Mouse (Mus musculus) kidney, embryonic 15.5 days (tissue): ENCODE measurements around the gene Nelfe. TPM values are rescaled to one million over a fixed set of nuclear protein-coding genes. Genes with fewer than 3 reads are reported as not detected.
"Not testable (repeated sequence)": the region's sequence is repeated elsewhere in the genome, so short reads cannot be mapped to it uniquely, and the experiment has no call there.

ENCODE experiments used
- ATAC-seq: fragments of 200-750 bp; cut with Nextera tagmentation; replicated peaks from 2 replicates; pipeline ENCODE4 v1.8.0; 2017; ENCODE audit warnings: moderate TSS enrichment; ENCODE audit not compliant: low FRiP score
- H3K27ac ChIP-seq: fragments of 300-500 bp; sonication (generic); 2 replicates; pipeline ENCODE4 v1.5.1; 2015; ENCODE audit warnings: mild to moderate bottlenecking, inconsistent platforms
- H3K27me3 ChIP-seq: fragments of 300-500 bp; sonication (generic); 2 replicates; pipeline ENCODE4 v1.6.1; 2015; ENCODE audit warnings: inconsistent platforms
- H3K36me3 ChIP-seq: fragments of 300-500 bp; sonication (generic); 2 replicates; pipeline ENCODE4 v1.6.1; 2015; ENCODE audit warnings: inconsistent platforms
- H3K4me1 ChIP-seq: fragments of 300-500 bp; sonication (generic); 2 replicates; pipeline ENCODE4 v1.6.1; 2015; ENCODE audit warnings: inconsistent platforms
- H3K4me2 ChIP-seq: fragments of 300-500 bp; sonication (generic); 2 replicates; pipeline ENCODE4 v1.6.1; 2015; ENCODE audit warnings: moderate library complexity, mild to moderate bottlenecking, inconsistent platforms
- H3K4me3 ChIP-seq: fragments of 300-500 bp; sonication (generic); replicated peaks from 2 replicates; pipeline ENCODE4 v1.5.1; 2015; ENCODE audit warnings: mild to moderate bottlenecking, inconsistent platforms
- H3K9ac ChIP-seq: fragments of 300-500 bp; sonication (generic); 2 replicates; pipeline ENCODE4 v1.6.1; 2015; ENCODE audit warnings: mild to moderate bottlenecking, inconsistent platforms
- H3K9me3 ChIP-seq: fragments of 300-500 bp; sonication (generic); replicated peaks from 2 replicates; pipeline ENCODE4 v1.6.1; 2016; ENCODE audit warnings: inconsistent platforms
- WGBS: fragments of 180-500 bp; shearing (Covaris S2); methylation state at CpG from one replicate; pipeline ENCODE4 v1.1.7; 2015; ENCODE audit warnings: mixed read lengths; 5-methylcytosine and 5-hydroxymethylcytosine counted together
- polyA plus RNA-seq: library from polyadenylated mRNA; unstranded; fragments of >200 nt; fragmentation: Nextera tagmentation; extraction: Ambion mirVana; gene quantifications from 2 replicates; pipeline ENCODE4 v1.2.1, GENCODE M21; 2015

Nelfe gene
- polyA plus RNA-seq: 101 and 116 TPM in 2 replicates

GRCm38 (mm10) chr17:34849722-34850516 is at the start of gene Nelfe, which contains the start of gene Skiv2l:
Nelfe (plus strand) TSS chr17:34850391.
Skiv2l (minus strand) TSS chr17:34850210.
- Histone ChIP-seq H3K9me3 (no peaks in the 10 kb centered on the region), H3K27me3 (no peaks in the 10 kb centered on the region), H3K4me1 (peaks cover 25% of the 10 kb centered on the region), H3K27ac (peak within 1 kb of the TSS; percentile 69), H3K36me3 (peaks cover 68% of the 10 kb centered on the region), H3K4me3 (peak within 1 kb of the TSS; percentile 96), H3K4me2 (peak within 1 kb of the TSS; percentile 87), H3K9ac (peak within 1 kb of the TSS; percentile 95)
- ATAC-seq: peak; percentile 96
- WGBS: under 1% methylated on average over 65 of the region's 65 CpGs

GRCm38 (mm10) chr17:34800781-34801305 is 49.3 kb upstream of the Nelfe start:
- not testable (repeated sequence) for H3K27me3 ChIP-seq, H3K9me3 ChIP-seq, H3K27ac ChIP-seq, H3K9ac ChIP-seq, H3K4me3 ChIP-seq, ATAC-seq, H3K4me2 ChIP-seq, H3K36me3 ChIP-seq, H3K4me1 ChIP-seq
- 91% methylated on average over 16 of the region's 16 CpGs for WGBS

- not testable (repeated sequence) for H3K36me3 ChIP-seq, H3K9ac ChIP-seq, H3K4me1 ChIP-seq, H3K4me2 ChIP-seq, H3K27ac ChIP-seq, H3K27me3 ChIP-seq, H3K4me3 ChIP-seq, H3K9me3 ChIP-seq, ATAC-seq
- 92% methylated on average over 9 of the region's 9 CpGs for WGBS
Measured at GRCm38 (mm10) chr17:34802756-34803155, 47.4 kb upstream of the Nelfe start.

- not testable (repeated sequence) for H3K4me2 ChIP-seq, H3K4me1 ChIP-seq, H3K27ac ChIP-seq, H3K4me3 ChIP-seq, H3K9ac ChIP-seq, H3K9me3 ChIP-seq, H3K27me3 ChIP-seq, H3K36me3 ChIP-seq, ATAC-seq
- 94% methylated on average over 6 of the region's 6 CpGs for WGBS
Measured at GRCm38 (mm10) chr17:34803367-34803766, 46.8 kb upstream of the Nelfe start.

GRCm38 (mm10) chr17:34804301-34804700 is 45.9 kb upstream of the Nelfe start, which contains the start of gene Cyp21a1:
Cyp21a1 (minus strand) TSS chr17:34804561.
- not testable (repeated sequence) for ATAC-seq, H3K4me3 ChIP-seq, H3K27ac ChIP-seq, H3K27me3 ChIP-seq, H3K9me3 ChIP-seq, H3K4me1 ChIP-seq, H3K36me3 ChIP-seq, H3K4me2 ChIP-seq, H3K9ac ChIP-seq
- WGBS: 92% methylated on average over 5 of the region's 6 CpGs

GRCm38 (mm10) chr17:34804871-34805562 is 45.2 kb upstream of the Nelfe start:
- Histone ChIP-seq H3K4me1 (no peaks in the 10 kb centered on the region), H3K9me3 (peaks cover 6% of the 10 kb centered on the region; the same call in 1 of the 2 replicates), H3K4me3 (no peak overlapping the region), H3K27ac (no peak overlapping the region), H3K9ac (no peak overlapping the region), H3K27me3 (no peaks in the 10 kb centered on the region), H3K4me2 (no peak overlapping the region), H3K36me3 (no peaks in the 10 kb centered on the region)
- 72% methylated on average over 6 of the region's 6 CpGs for WGBS
- ATAC-seq: no peak

GRCm38 (mm10) chr17:34807176-34807575 is 43.0 kb upstream of the Nelfe start:
- Histone ChIP-seq H3K27ac (no peak overlapping the region), H3K4me3 (no peak overlapping the region), H3K27me3 (no peaks in the 10 kb centered on the region), H3K4me2 (no peak overlapping the region), H3K9me3 (peaks cover 6% of the 10 kb centered on the region; the same call in 1 of the 2 replicates), H3K36me3 (no peaks in the 10 kb centered on the region), H3K9ac (no peak overlapping the region), H3K4me1 (no peaks in the 10 kb centered on the region)
- WGBS: 63% methylated on average over 3 of the region's 3 CpGs
- no peak for ATAC-seq

GRCm38 (mm10) chr17:34808599-34809205 is 41.5 kb upstream of the Nelfe start:
- H3K4me1 ChIP-seq: no peaks in the 10 kb centered on the region
- H3K36me3 ChIP-seq: no peaks in the 10 kb centered on the region
- 82% methylated on average over 6 of the region's 6 CpGs for WGBS
- no peak overlapping the region for H3K27ac ChIP-seq
- H3K9me3 ChIP-seq: peaks cover 6% of the 10 kb centered on the region; the same call in 1 of the 2 replicates
- no peak overlapping the region for H3K9ac ChIP-seq
- no peaks in the 10 kb centered on the region for H3K27me3 ChIP-seq
- no peak overlapping the region for H3K4me2 ChIP-seq
- no peak for ATAC-seq
- H3K4me3 ChIP-seq: no peak overlapping the region

- 87% methylated on average over 5 of the region's 5 CpGs for WGBS
Measured at GRCm38 (mm10) chr17:34810411-34810810, 39.8 kb upstream of the Nelfe start.

GRCm38 (mm10) chr17:34810811-34811210 is 39.4 kb upstream of the Nelfe start:
- WGBS: 74% methylated on average over 8 of the region's 8 CpGs
- H3K9me3 ChIP-seq, H3K36me3 ChIP-seq, H3K27ac ChIP-seq, H3K27me3 ChIP-seq, H3K4me1 ChIP-seq, H3K4me3 ChIP-seq, H3K9ac ChIP-seq, H3K4me2 ChIP-seq, ATAC-seq: not testable (repeated sequence)

More at GRCm38 (mm10) chr17:34810411-34810810, 39.8 kb upstream of the Nelfe start:
- H3K27ac ChIP-seq, H3K4me2 ChIP-seq, ATAC-seq, H3K9me3 ChIP-seq, H3K36me3 ChIP-seq, H3K4me3 ChIP-seq, H3K9ac ChIP-seq, H3K27me3 ChIP-seq, H3K4me1 ChIP-seq: not testable (repeated sequence)

- Histone ChIP-seq H3K27me3 (no peaks in the 10 kb centered on the region), H3K4me1 (no peaks in the 10 kb centered on the region), H3K9ac (no peak overlapping the region), H3K4me2 (no peak overlapping the region), H3K27ac (no peak overlapping the region), H3K4me3 (no peak overlapping the region), H3K9me3 (no peaks in the 10 kb centered on the region), H3K36me3 (no peaks in the 10 kb centered on the region)
- 73% methylated on average over 15 of the region's 15 CpGs for WGBS
- ATAC-seq: no peak
Measured at GRCm38 (mm10) chr17:34811275-34811674, 38.9 kb upstream of the Nelfe start.

GRCm38 (mm10) chr17:34813747-34814146 is 36.4 kb upstream of the Nelfe start:
- not testable (repeated sequence) for H3K9me3 ChIP-seq, ATAC-seq, H3K36me3 ChIP-seq, H3K9ac ChIP-seq, H3K27ac ChIP-seq, H3K27me3 ChIP-seq, H3K4me3 ChIP-seq, H3K4me1 ChIP-seq, H3K4me2 ChIP-seq
- WGBS: 61% methylated on average over 12 of the region's 12 CpGs
